Mouse (Mus musculus): Measurements from ENCODE around the gene Ormdl3. TPM values are rescaled to one million over a fixed set of nuclear protein-coding genes. Genes with fewer than 3 reads are reported as not detected.
A peak's percentile ranks its signal among the peaks of the same experiment; 100 is the strongest.

Ormdl3 gene
- total RNA-seq, 4 experiments from 2014 or later, result 43.6 to 47.0 (median 45.1) TPM

- peak; percentile 82 to 88 for DNase-seq (ENCODE audit: low spot score in 2 of 2)
Observed at GRCm38 (mm10) chr11:98550975-98551828, 36.0 kb downstream of the Ormdl3 start, which contains the start of gene Zpbp2. Gene Zpbp2 (plus strand): TSS chr11:98551097.

- DNase-seq (ENCODE audit: low spot score in 2 of 2), result no peak
Observed at GRCm38 (mm10) chr11:98550311-98550974, 36.7 kb downstream of the Ormdl3 start.

GRCm38 (mm10) chr11:98549363-98549762 is 37.8 kb downstream of the Ormdl3 start:
- no peak for DNase-seq (ENCODE audit: low spot score in 2 of 2)

- DNase-seq (ENCODE audit: low spot score in 2 of 2), result no peak
Observed at GRCm38 (mm10) chr11:98547308-98547693, 39.9 kb downstream of the Ormdl3 start.

GRCm38 (mm10) chr11:98546529-98547307 is 40.5 kb downstream of the Ormdl3 start:
- no peak for DNase-seq (ENCODE audit: low spot score in 2 of 2)

GRCm38 (mm10) chr11:98545711-98546231 is 41.4 kb downstream of the Ormdl3 start, which contains the start of gene Ikzf3:
Gene Ikzf3 (minus strand): TSS chr11:98546031.
- DNase-seq (ENCODE audit: low spot score in 2 of 2), result peak in 1 of 2 experiments; percentile 3

GRCm38 (mm10) chr11:98544890-98545677 is 42.1 kb downstream of the Ormdl3 start:
- DNase-seq (ENCODE audit: low spot score in 2 of 2), result no peak

GRCm38 (mm10) chr11:98543414-98543813 is 43.8 kb downstream of the Ormdl3 start:
- no peak for DNase-seq (ENCODE audit: low spot score in 2 of 2)

- no peak for DNase-seq (ENCODE audit: low spot score in 2 of 2)
Observed at GRCm38 (mm10) chr11:98542553-98542952, 44.6 kb downstream of the Ormdl3 start.

- no peak for DNase-seq (ENCODE audit: low spot score in 2 of 2)
Observed at GRCm38 (mm10) chr11:98540319-98540718, 46.8 kb downstream of the Ormdl3 start.

GRCm38 (mm10) chr11:98537480-98538034 is 49.6 kb downstream of the Ormdl3 start:
- no peak for DNase-seq (ENCODE audit: low spot score in 2 of 2)

Other genes starting within 250 kb of the Ormdl3 start
- gene Ppp1r1b, start 239.0 kb downstream of the Ormdl3 start, total RNA-seq (2022), result 100 to 1,000 TPM; 502 to 655 (median 573) TPM
- gene Stard3, start 229.0 kb downstream of the Ormdl3 start, total RNA-seq (2022), result 10 to 100 TPM; 35.7 to 40.8 (median 38.3) TPM
- gene Tcap, start 203.6 kb downstream of the Ormdl3 start, total RNA-seq (2022), result 10 to 100 TPM in 2 of 4 experiments, 1 to 10 TPM in 2; 8.2 to 16.6 (median 12.1) TPM
- gene Pnmt, start 200.9 kb downstream of the Ormdl3 start, total RNA-seq (2022), result 1 to 10 TPM in 2 of 4 experiments, under 1 TPM in 2; 0.65 to 1.7 (median 0.96) TPM
- 10 to 100 TPM in 2 of 4 experiments, 1 to 10 TPM in 2; 8.5 to 11.1 (median 9.9) TPM for gene Pgap3, start 186.9 kb downstream of the Ormdl3 start, total RNA-seq (2022)
- 1 to 10 TPM; 2.0 to 2.6 (median 2.3) TPM for gene Erbb2, start 174.9 kb downstream of the Ormdl3 start, total RNA-seq (2022)
- gene Mien1, start 148.4 kb downstream of the Ormdl3 start, total RNA-seq (2022), result 100 to 1,000 TPM in 2 of 4 experiments, 10 to 100 TPM in 2; 93.7 to 114 (median 102) TPM
- gene Grb7, start 141.0 kb downstream of the Ormdl3 start, total RNA-seq (2022), result 1 to 10 TPM; 3.6 to 5.1 (median 4.7) TPM
- under 1 TPM; 0.23 to 0.76 (median 0.52) TPM for gene Ikzf3, start 41.3 kb downstream of the Ormdl3 start, total RNA-seq (2022)
- gene Zpbp2, start 36.3 kb downstream of the Ormdl3 start, total RNA-seq (2022), result not detected
- not detected for gene Lrrc3c, start 10.9 kb upstream of the Ormdl3 start, total RNA-seq (2022)
- gene Gm12355, start 38.3 kb upstream of the Ormdl3 start, total RNA-seq (2022), result 10 to 100 TPM; 11.8 to 14.5 (median 13.1) TPM
- gene Gsdma3, start 39.0 kb upstream of the Ormdl3 start, total RNA-seq (2022), result under 1 TPM in 2 of 4 experiments, not detected in 2; 0.23 TPM
- gene Gsdma2, start 59.4 kb upstream of the Ormdl3 start, total RNA-seq (2022), result not detected
- not detected for gene Gsdma, start 77.0 kb upstream of the Ormdl3 start, total RNA-seq (2022)
- 100 to 1,000 TPM; 129 to 137 (median 132) TPM for gene Psmd3, start 95.2 kb upstream of the Ormdl3 start, total RNA-seq (2022)
- not detected for gene Csf3, start 113.9 kb upstream of the Ormdl3 start, total RNA-seq (2022)
- 100 to 1,000 TPM; 109 to 128 (median 117) TPM for gene Med24, start 142.1 kb upstream of the Ormdl3 start, total RNA-seq (2022)
- 100 to 1,000 TPM; 713 to 794 (median 760) TPM for gene Thra, start 153.3 kb upstream of the Ormdl3 start, total RNA-seq (2022)
- gene Nr1d1, start 188.0 kb upstream of the Ormdl3 start, total RNA-seq (2022), result 100 to 1,000 TPM; 137 to 177 (median 145) TPM
- 100 to 1,000 TPM; 167 to 198 (median 186) TPM for gene Msl1, start 208.1 kb upstream of the Ormdl3 start, total RNA-seq (2022)
- 10 to 100 TPM; 53.6 to 57.8 (median 54.1) TPM for gene Casc3, start 217.5 kb upstream of the Ormdl3 start, total RNA-seq (2022)
- 100 to 1,000 TPM; 130 to 140 (median 139) TPM for gene Rapgefl1, start 249.4 kb upstream of the Ormdl3 start, total RNA-seq (2022)

Measured in left cerebral cortex, adult 8-10 months (tissue).